Mouse (Mus musculus) testis, adult 10 weeks (tissue): Measurements from ENCODE around the gene Snap29. TPM values are rescaled to one million over a fixed set of nuclear protein-coding genes. Genes with fewer than 3 reads are reported as not detected.

ENCODE experiments used
- polyA plus RNA-seq: library from polyadenylated mRNA; stranded (reverse); fragments of 350-450 nt; fragmentation: Illumina TruSeq; extraction: RNeasy Lipid Tissue Mini Kit (QIAGEN cat#74804); gene quantifications from one replicate; pipeline ENCODE4 v1.2.3, GENCODE M21; 2014; ENCODE audit warnings: low read depth, low replicate concordance

Snap29 gene
- polyA plus RNA-seq, result 51.2 TPM

GRCm38 (mm10) chr16:17405736-17406443, at the start of gene Snap29, which contains the start of gene Pi4ka:
TSS of gene Snap29 (plus strand) at chr16:17405986.
TSS of gene Pi4ka (minus strand) at chr16:17406314.

DNA sequence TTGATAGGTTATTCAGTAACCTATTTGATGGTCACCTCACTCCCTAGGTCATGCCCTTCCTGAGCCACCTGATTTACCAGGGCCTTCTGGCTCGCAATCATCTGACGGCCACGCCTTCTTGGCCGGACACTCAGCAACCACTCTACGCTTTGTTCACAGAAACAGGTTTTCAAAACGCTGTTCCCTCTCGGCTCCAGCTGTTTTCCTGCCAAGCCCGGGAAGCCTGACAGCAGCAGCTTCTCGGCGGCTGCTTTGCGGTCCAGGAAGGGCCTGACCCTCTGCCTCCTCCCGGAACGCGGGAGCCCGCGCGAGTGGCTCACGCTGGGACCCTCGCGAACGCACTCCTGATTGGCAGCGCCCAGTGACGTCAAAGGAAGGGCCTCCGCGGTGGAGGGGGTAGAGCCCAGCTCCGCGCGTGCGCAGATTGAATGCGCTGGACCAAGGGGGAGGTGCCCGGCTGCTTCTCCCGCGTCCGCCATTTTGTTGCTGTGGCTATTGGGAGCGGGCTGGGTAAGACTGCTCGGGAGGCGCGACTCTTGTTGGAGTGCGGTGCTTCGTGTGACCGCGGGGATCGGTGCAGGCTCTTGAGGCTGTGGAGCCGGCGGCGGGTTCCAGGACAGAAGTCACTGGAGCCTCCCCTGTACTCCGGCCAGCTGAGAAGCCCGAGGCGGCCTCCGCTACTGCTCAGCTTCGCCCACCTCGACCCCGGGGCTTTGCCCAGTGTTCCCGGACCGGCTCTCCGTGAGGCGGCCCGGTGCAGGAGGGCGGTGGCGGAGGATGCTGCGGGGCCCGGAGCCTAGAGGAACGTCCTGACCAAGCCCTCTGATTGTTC, 46.0 kb downstream of the Snap29 start, which contains the start of gene Crkl:
TSS of gene Crkl (plus strand) at position 447 of the 832 bp plus-strand sequence.

Other genes starting within 250 kb of the Snap29 start
- 193 TPM for gene Ube2l3, start 203.3 kb upstream of the Snap29 start, polyA plus RNA-seq
- 66.6 TPM for gene Rimbp3, start 197.4 kb upstream of the Snap29 start, polyA plus RNA-seq
- 0.95 TPM for gene Hic2, start 172.4 kb upstream of the Snap29 start, polyA plus RNA-seq
- 1.1 TPM for gene Tmem191c, start 129.9 kb upstream of the Snap29 start, polyA plus RNA-seq
- 0.10 TPM for gene Serpind1, start 74.6 kb upstream of the Snap29 start, polyA plus RNA-seq
- gene Pi4ka, start 328 bp downstream of the Snap29 start, polyA plus RNA-seq, result 39.1 TPM
- 9.1 TPM for gene Crkl, start 46.0 kb downstream of the Snap29 start, polyA plus RNA-seq
- 0.34 TPM for gene Aifm3, start 83.6 kb downstream of the Snap29 start, polyA plus RNA-seq
- 7.8 TPM for gene Lztr1, start 102.7 kb downstream of the Snap29 start, polyA plus RNA-seq
- gene Thap7, start 125.2 kb downstream of the Snap29 start, polyA plus RNA-seq, result 3.6 TPM
- 0.31 TPM for gene Lrrc74b, start 155.3 kb downstream of the Snap29 start, polyA plus RNA-seq
- gene P2rx6, start 155.9 kb downstream of the Snap29 start, polyA plus RNA-seq, result 0.21 TPM
- gene Slc7a4, start 177.2 kb downstream of the Snap29 start, polyA plus RNA-seq, result 0.81 TPM
- gene Smpd4, start 213.4 kb downstream of the Snap29 start, polyA plus RNA-seq, result 70.4 TPM
- 18.4 TPM for gene Ccdc74a, start 240.5 kb downstream of the Snap29 start, polyA plus RNA-seq